Mouse (Mus musculus): ENCODE results near the gene Cyp26b1.

DNA sequence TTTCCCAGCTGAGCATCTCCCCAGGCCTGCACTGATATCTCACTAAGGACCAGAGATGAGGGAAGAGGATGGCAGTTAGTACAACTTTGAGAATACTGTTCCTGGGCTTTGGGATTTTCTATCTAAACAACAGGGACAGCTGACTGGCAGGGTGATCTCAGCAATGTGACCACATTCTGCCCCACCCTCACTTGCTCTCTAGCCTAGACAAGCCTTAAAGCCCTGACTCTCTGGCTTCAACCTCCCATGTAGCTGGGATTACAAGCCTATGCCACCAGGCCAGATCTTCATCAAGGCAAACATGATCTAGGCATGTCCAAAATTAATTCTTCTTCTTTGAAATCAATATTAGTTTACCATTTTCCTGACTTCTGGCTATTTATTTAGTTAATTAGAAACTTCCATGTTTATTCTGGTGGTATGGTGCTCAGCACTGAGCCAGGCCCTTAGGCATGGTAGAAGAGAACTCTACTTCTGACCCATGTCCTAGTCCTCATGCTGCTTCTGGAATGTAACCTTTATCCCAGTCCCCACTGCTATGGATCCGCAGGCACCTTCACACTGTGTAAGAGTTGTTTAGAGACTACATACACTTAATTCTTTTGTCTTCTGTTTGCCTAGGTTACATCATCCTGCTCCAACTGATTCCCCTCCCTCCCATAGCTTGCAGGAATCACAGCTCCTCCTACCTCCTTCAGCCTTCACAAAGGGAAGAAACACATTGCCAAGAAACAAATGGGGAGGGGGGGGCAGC lies 7.6 kb upstream of the Cyp26b1 start:
- TF ChIP-seq CTCF (IDR thresholded peaks at IDR 0.05; ENCODE audit: control insufficient read depth, insufficient read depth, low read length): no peak
- no peak for TF ChIP-seq POLR2A (IDR thresholded peaks at IDR 0.05; ENCODE audit: borderline replicate concordance, control insufficient read depth, low read depth, low read length)
